Mouse (Mus musculus): ENCODE results near the gene Srpk1. TPM values are rescaled to one million over a fixed set of nuclear protein-coding genes. Genes with fewer than 3 reads are reported as not detected.

Srpk1 gene
- total RNA-seq (2023), result 100 to 1,000 TPM; 103 to 108 TPM

DNA sequence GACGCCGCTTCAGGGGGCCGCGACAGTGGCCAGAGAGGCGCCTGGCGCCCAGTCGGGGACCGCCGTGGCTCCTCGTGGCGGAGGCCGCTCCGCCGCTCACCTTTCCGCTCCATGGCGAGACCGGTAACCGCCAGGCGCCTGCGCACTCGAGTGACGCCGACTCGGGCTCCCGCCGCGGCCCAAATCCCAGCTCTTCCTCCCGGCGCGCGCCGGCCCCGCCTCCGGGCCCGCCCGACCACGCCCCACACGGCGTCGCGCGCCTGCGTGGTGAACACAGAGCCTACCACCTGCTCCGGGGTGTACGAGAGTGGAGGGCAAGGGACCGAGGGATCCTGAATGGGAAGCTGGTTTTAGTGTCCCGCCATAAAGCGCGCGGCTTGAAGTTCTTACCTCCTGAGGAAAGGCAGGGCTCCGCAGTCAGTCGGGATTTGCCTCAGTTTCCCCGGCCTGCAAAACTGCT is at the start of gene Srpk1:
TSS of gene Srpk1 (minus strand) at position 410 of the 460 bp plus-strand sequence.

DNA sequence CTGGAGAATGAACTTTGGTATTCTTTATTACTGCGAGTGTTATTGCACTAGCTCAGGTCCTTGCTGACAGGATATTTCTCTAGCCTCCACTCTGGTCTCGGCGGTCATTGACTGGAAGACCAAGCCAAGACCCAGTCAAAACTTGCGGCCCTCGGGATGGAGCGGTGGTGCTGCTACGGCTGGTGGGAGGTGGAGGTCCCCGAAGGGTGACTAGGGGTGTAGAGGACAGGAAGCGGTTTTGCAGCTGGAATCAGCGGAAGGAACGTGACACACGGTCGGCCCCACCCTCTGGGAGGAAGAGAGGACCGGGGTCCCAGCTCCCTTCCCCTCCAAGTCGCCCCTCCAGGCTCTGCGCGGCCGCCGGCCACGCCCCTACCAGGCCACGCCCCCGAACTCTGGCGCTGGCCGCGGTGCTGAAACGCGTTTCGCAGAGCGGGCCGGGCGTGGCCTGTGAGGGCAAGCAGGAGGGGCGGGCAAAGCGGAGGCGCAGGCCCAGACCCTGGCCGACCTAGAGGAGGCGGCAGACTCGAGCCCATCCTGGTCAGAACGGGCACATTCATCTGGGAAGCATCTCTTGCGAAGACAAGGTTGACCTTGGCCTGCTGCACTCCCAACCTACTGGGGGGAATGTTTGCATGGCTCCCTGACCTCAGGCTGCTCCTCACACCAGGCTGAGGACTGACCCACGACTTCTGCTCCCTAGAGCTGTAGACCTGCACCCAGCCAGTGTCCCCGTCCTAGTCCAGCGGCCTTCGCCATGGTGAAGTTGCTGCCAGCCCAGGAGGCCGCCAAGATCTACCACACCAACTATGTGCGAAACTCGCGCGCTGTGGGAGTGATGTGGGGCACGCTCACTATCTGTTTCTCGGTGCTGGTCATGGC is 47.0 kb downstream of the Srpk1 start, which contains the start of gene Lhfpl5:
TSS of gene Lhfpl5 (plus strand) at position 398 of the 882 bp plus-strand sequence.

DNA sequence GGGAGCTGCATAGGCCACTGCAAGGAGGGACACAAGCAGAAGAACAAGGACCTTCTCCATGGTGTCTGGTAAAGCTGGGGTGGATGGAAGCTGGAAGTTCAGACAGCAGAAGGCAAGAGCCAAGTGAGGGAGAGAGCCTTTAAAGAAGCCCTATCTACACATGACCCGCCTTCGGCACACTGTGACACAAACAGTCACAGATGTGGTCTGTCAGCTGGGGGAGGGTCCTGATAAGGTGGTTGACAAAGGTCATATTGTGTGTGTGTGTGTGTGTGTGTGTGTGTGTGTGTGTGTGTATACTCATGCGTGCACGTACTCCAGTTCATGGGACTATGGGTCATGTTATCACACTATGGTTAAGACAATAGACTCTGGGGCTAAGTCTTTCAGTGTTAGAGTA is 61.9 kb downstream of the Srpk1 start, which contains the start of gene Clps:
TSS of gene Clps (minus strand) at position 169 of the 400 bp plus-strand sequence.

DNA sequence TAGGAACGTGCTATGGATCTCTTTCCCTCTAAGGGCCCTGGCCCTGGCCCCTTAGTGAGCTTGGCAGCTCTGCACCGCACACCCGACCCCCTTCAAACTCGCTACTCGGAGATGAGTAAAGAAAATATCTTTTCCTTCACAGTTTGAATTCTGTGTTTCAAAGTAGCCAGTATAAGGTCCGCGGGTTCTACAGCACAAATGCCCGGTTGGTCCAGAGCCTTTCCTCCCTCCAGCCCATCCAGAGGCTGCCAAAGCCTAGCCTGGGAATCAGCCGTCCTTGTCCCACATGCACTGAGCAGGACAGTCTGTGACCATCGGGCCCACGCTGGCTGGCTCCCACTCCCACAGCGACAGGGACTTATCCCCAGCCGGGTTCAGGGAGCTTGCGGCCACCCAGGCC is 73.4 kb downstream of the Srpk1 start, which contains the start of gene Clpsl2:
TSS of gene Clpsl2 (plus strand) at position 301 of the 400 bp plus-strand sequence.

Other genes starting within 250 kb of the Srpk1 start
- 10 to 100 TPM; 24.0 to 31.4 TPM for gene Fkbp5, start 105.2 kb downstream of the Srpk1 start, total RNA-seq (2023)
- not detected for gene Armc12, start 91.9 kb downstream of the Srpk1 start, total RNA-seq (2023)
- not detected for gene Clpsl2, start 73.3 kb downstream of the Srpk1 start, total RNA-seq (2023)
- not detected for gene Clps, start 61.9 kb downstream of the Srpk1 start, total RNA-seq (2023)
- not detected for gene Lhfpl5, start 47.1 kb downstream of the Srpk1 start, total RNA-seq (2023)
- gene Slc26a8, start 67.5 kb upstream of the Srpk1 start, total RNA-seq (2023), result under 1 TPM in 1 of 2 experiments, not detected in 1; 0.42 TPM
- gene Mapk14, start 68.6 kb upstream of the Srpk1 start, total RNA-seq (2023), result 100 to 1,000 TPM in 1 of 2 experiments, 10 to 100 TPM in 1; 89.1 to 121 TPM
- gene AC170998.1, start 103.4 kb upstream of the Srpk1 start, total RNA-seq (2023), result 10 to 100 TPM in 1 of 2 experiments, 1 to 10 TPM in 1; 9.0 to 10.7 TPM
- gene Mapk13, start 146.6 kb upstream of the Srpk1 start, total RNA-seq (2023), result not detected
- gene Brpf3, start 178.4 kb upstream of the Srpk1 start, total RNA-seq (2023), result 10 to 100 TPM; 62.1 to 75.6 TPM
- gene Pnpla1, start 235.7 kb upstream of the Srpk1 start, total RNA-seq (2023), result under 1 TPM in 1 of 2 experiments, not detected in 1; 0.27 TPM

All from B cell, adult 67 days (primary cell).